Mouse (Mus musculus): ENCODE data around the gene Fndc8. TPM values are rescaled to one million over a fixed set of nuclear protein-coding genes. Genes with fewer than 3 reads are reported as not detected.

Gene Fndc8
- polyA plus RNA-seq, 1 experiment from 2014 or later: 0.22 TPM

GRCm38 (mm10) chr11:82874924-82875323 lies 17.0 kb upstream of the Fndc8 start:
- peaks cover 12% of the 10 kb centered on the region for H3K4me1 ChIP-seq
- no peak overlapping the region for H3K27ac ChIP-seq
- WGBS: 91% methylated on average over 5 of the region's 5 CpGs
- DNase-seq (ENCODE audit: extremely low spot score, low spot score): no peak
- no peaks in the 10 kb centered on the region for H3K9me3 ChIP-seq
- peaks cover 14% of the 10 kb centered on the region for H3K36me3 ChIP-seq (replicated peaks)
- 0 out of 2 replicates have a peak, but pooled peaks cover 5% of the 10 kb centered on the region for H3K27me3 ChIP-seq (ENCODE audit: poor library complexity, severe bottlenecking)
- H3K4me3 ChIP-seq: no peak overlapping the region

- 94% methylated on average over 5 of the region's 5 CpGs for WGBS
- Histone ChIP-seq H3K9me3 (no peaks in the 10 kb centered on the region), H3K4me1 (peaks cover 5% of the 10 kb centered on the region), H3K27ac (no peak overlapping the region), H3K27me3 (ENCODE audit: poor library complexity, severe bottlenecking) (no peaks in the 10 kb centered on the region), H3K36me3 (replicated peaks) (peaks cover 17% of the 10 kb centered on the region), H3K4me3 (no peak overlapping the region)
- DNase-seq (ENCODE audit: extremely low spot score, low spot score): no peak
These were observed 16.3 kb upstream of the Fndc8 start for GRCm38 (mm10) chr11:82875631-82876030.

GRCm38 (mm10) chr11:82877726-82878344 lies 14.1 kb upstream of the Fndc8 start:
- Histone ChIP-seq H3K9me3 (no peaks in the 10 kb centered on the region), H3K4me3 (no peak overlapping the region), H3K4me1 (no peaks in the 10 kb centered on the region), H3K27ac (no peak overlapping the region), H3K27me3 (ENCODE audit: poor library complexity, severe bottlenecking) (no peaks in the 10 kb centered on the region), H3K36me3 (replicated peaks) (peaks cover 32% of the 10 kb centered on the region)
- WGBS: 90% methylated on average over 7 of the region's 7 CpGs
- DNase-seq (ENCODE audit: extremely low spot score, low spot score): no peak

GRCm38 (mm10) chr11:82883180-82883579 lies 8.7 kb upstream of the Fndc8 start:
- Histone ChIP-seq H3K27ac (no peak overlapping the region), H3K4me3 (no peak overlapping the region), H3K4me1 (peaks cover under 1% of the 10 kb centered on the region; the same call in 1 of the 2 replicates), H3K27me3 (ENCODE audit: poor library complexity, severe bottlenecking) (no peaks in the 10 kb centered on the region), H3K36me3 (replicated peaks) (peaks cover 37% of the 10 kb centered on the region), H3K9me3 (no peaks in the 10 kb centered on the region)
- 75% methylated on average over 8 of the region's 8 CpGs for WGBS
- DNase-seq (ENCODE audit: extremely low spot score, low spot score): no peak

- Histone ChIP-seq H3K4me1 (peaks cover 23% of the 10 kb centered on the region), H3K4me3 (no peak overlapping the region), H3K27me3 (ENCODE audit: poor library complexity, severe bottlenecking) (0 out of 2 replicates have a peak, but pooled peaks cover 2% of the 10 kb centered on the region), H3K27ac (no peak overlapping the region), H3K36me3 (replicated peaks) (peaks cover 20% of the 10 kb centered on the region), H3K9me3 (no peaks in the 10 kb centered on the region)
- WGBS: 87% methylated on average over 3 of the region's 3 CpGs
- no peak for DNase-seq (ENCODE audit: extremely low spot score, low spot score)
These were observed 5.4 kb upstream of the Fndc8 start for GRCm38 (mm10) chr11:82886559-82886958.

GRCm38 (mm10) chr11:82888491-82888946 lies 3.4 kb upstream of the Fndc8 start:
- Histone ChIP-seq H3K4me1 (peaks cover 23% of the 10 kb centered on the region), H3K4me3 (0 out of 2 replicates have a peak overlapping the region, but pooled peaks have one; percentile 75), H3K36me3 (replicated peaks) (peaks cover 4% of the 10 kb centered on the region; the same call in 1 of the 2 replicates), H3K9me3 (no peaks in the 10 kb centered on the region), H3K27ac (no peak overlapping the region), H3K27me3 (ENCODE audit: poor library complexity, severe bottlenecking) (peaks cover 7% of the 10 kb centered on the region; the same call in 1 of the 2 replicates)
- no peak for DNase-seq (ENCODE audit: extremely low spot score, low spot score)
- WGBS: 77% methylated on average over 10 of the region's 10 CpGs

- Histone ChIP-seq H3K4me1 (peaks cover 23% of the 10 kb centered on the region), H3K9me3 (no peaks in the 10 kb centered on the region), H3K36me3 (replicated peaks) (peaks cover 4% of the 10 kb centered on the region; the same call in 1 of the 2 replicates), H3K27me3 (ENCODE audit: poor library complexity, severe bottlenecking) (peaks cover 7% of the 10 kb centered on the region; the same call in 1 of the 2 replicates), H3K4me3 (peak overlapping the region; percentile 75), H3K27ac (peak overlapping the region; percentile 87)
- no peak for DNase-seq (ENCODE audit: extremely low spot score, low spot score)
- 8% methylated on average over 31 of the region's 31 CpGs for WGBS
These were observed 2.2 kb upstream of the Fndc8 start for GRCm38 (mm10) chr11:82889524-82890341.

- Histone ChIP-seq H3K4me1 (peaks cover 23% of the 10 kb centered on the region), H3K9me3 (no peaks in the 10 kb centered on the region), H3K4me3 (peak within 1 kb of the TSS; percentile 75), H3K27ac (peak within 1 kb of the TSS; percentile 87), H3K27me3 (ENCODE audit: poor library complexity, severe bottlenecking) (peaks cover 7% of the 10 kb centered on the region; the same call in 1 of the 2 replicates), H3K36me3 (replicated peaks) (peaks cover 4% of the 10 kb centered on the region; the same call in 1 of the 2 replicates)
- DNase-seq (ENCODE audit: extremely low spot score, low spot score): peak; percentile 91
- 0% methylated on average over 22 of the region's 26 CpGs for WGBS
These were observed 1.6 kb upstream of the Fndc8 start, which contains the start of gene Rad51d for GRCm38 (mm10) chr11:82890342-82890762. Rad51d (minus strand) TSS chr11:82890614.

GRCm38 (mm10) chr11:82897478-82897877 lies 5.6 kb downstream of the Fndc8 start:
- Histone ChIP-seq H3K9me3 (no peaks in the 10 kb centered on the region), H3K4me3 (no peak overlapping the region), H3K36me3 (replicated peaks) (peaks cover 55% of the 10 kb centered on the region), H3K4me1 (no peaks in the 10 kb centered on the region), H3K27me3 (ENCODE audit: poor library complexity, severe bottlenecking) (no peaks in the 10 kb centered on the region), H3K27ac (no peak overlapping the region)
- 92% methylated on average over 10 of the region's 10 CpGs for WGBS
- no peak for DNase-seq (ENCODE audit: extremely low spot score, low spot score)

- Histone ChIP-seq H3K36me3 (replicated peaks) (peaks cover 77% of the 10 kb centered on the region), H3K27ac (no peak overlapping the region), H3K27me3 (ENCODE audit: poor library complexity, severe bottlenecking) (no peaks in the 10 kb centered on the region), H3K4me1 (no peaks in the 10 kb centered on the region), H3K4me3 (no peak overlapping the region), H3K9me3 (no peaks in the 10 kb centered on the region)
- WGBS: 94% methylated on average over 5 of the region's 5 CpGs
- no peak for DNase-seq (ENCODE audit: extremely low spot score, low spot score)
These were observed 7.8 kb downstream of the Fndc8 start for GRCm38 (mm10) chr11:82899720-82900119.

GRCm38 (mm10) chr11:82901606-82902310 lies 9.8 kb downstream of the Fndc8 start:
- no peaks in the 10 kb centered on the region for H3K27me3 ChIP-seq (ENCODE audit: poor library complexity, severe bottlenecking)
- DNase-seq (ENCODE audit: extremely low spot score, low spot score): no peak
- no peak overlapping the region for H3K27ac ChIP-seq
- WGBS: 95% methylated on average over 20 of the region's 20 CpGs
- no peaks in the 10 kb centered on the region for H3K9me3 ChIP-seq
- no peak overlapping the region for H3K4me3 ChIP-seq
- peaks cover 98% of the 10 kb centered on the region for H3K36me3 ChIP-seq (replicated peaks)
- H3K4me1 ChIP-seq: no peaks in the 10 kb centered on the region

- H3K4me1 ChIP-seq: peaks cover 15% of the 10 kb centered on the region
- 71% methylated on average over 8 of the region's 8 CpGs for WGBS
These were observed 13.0 kb downstream of the Fndc8 start for GRCm38 (mm10) chr11:82904952-82905351.

More at GRCm38 (mm10) chr11:82904952-82905351, 13.0 kb downstream of the Fndc8 start:
- no peak overlapping the region for H3K4me3 ChIP-seq
- DNase-seq (ENCODE audit: extremely low spot score, low spot score): no peak
- H3K27ac ChIP-seq: no peak overlapping the region
- H3K9me3 ChIP-seq: no peaks in the 10 kb centered on the region
- H3K27me3 ChIP-seq (ENCODE audit: poor library complexity, severe bottlenecking): 0 out of 2 replicates have a peak, but pooled peaks cover 5% of the 10 kb centered on the region
- H3K36me3 ChIP-seq (replicated peaks): peaks cover 75% of the 10 kb centered on the region
